Mouse (Mus musculus) liver, embryonic 14.5 days (tissue): ENCODE results near the gene Slf2.
A peak's percentile ranks its signal among the peaks of the same experiment; 100 is the strongest.

ENCODE experiments used
- CTCF ChIP-seq: IDR thresholded peaks from 2 replicates; pipeline ENCODE4 v1.5.1; 2016; ENCODE audit warnings: antibody characterized with exemption, low read depth, control low read depth
- EP300 ChIP-seq: IDR thresholded peaks from 2 replicates; pipeline ENCODE4 v1.6.1; 2016; ENCODE audit warnings: antibody characterized with exemption, low read depth

DNA sequence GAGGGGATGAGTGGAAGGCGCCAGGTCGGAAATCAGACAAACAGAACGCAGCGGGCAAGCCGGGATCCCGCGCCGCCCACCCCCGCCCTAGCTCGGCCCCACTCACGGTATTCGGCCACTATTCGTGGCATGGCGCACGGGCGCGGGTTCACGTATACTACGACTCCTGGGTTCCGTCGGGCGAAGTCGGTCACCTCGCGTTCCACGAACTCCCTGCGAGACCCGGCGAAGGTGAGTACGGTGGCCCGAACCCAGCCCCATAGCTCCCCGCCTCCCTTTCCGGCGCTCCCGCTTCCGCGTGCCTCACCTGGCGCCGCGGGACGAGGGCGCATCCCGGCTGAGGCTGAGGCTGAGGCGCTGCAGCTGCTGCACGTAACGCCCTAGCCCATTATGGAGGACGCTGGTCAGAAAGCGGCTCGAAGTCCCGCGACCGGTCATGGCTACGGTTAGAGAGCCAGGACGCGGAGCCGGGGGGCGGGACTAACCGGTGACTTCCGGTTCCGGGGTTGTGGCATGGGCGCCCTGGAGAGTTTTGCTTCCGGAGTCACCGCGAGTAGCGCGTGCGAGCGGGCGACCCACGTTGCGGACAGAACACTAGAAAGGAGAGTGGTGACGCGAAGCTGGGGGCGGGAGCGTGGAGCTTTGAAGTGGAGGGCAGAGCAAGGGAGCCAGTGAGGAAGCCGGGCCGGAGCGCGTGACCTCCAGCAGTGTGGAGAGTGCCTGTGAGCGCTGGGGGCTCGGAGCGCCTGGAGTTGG lies 75.2 kb downstream of the Slf2 start, which contains the start of gene Mrpl43:
- TF ChIP-seq CTCF (peak; percentile 23; the same call in 1 of the 2 replicates), EP300 (0 out of 2 replicates have a peak, but pooled peaks have one; percentile 13)
